Mouse (Mus musculus) limb, embryonic 13.5 days (tissue): ENCODE measurements around the gene Fndc10. TPM values are rescaled to one million over a fixed set of nuclear protein-coding genes. Genes with fewer than 3 reads are reported as not detected.

Experiments used
- ATAC-seq: fragments of 200-750 bp; cut with Nextera tagmentation; 2 replicates; pipeline ENCODE4 v1.8.0; 2017; ENCODE audit warnings: low read depth, moderate number of reproducible peaks, moderate TSS enrichment; ENCODE audit not compliant: low FRiP score
- H3K27ac ChIP-seq: fragments of 300-500 bp; sonication (generic); 2 replicates; pipeline ENCODE4 v1.5.1; 2015; ENCODE audit warnings: inconsistent platforms, mild to moderate bottlenecking, moderate library complexity
- H3K27me3 ChIP-seq: fragments of 300-500 bp; sonication (generic); 2 replicates; pipeline ENCODE4 v1.6.1; 2015; ENCODE audit warnings: mild to moderate bottlenecking, inconsistent platforms
- H3K36me3 ChIP-seq: fragments of 300-500 bp; sonication (generic); 2 replicates; pipeline ENCODE4 v1.6.1; 2015; ENCODE audit warnings: inconsistent platforms, mild to moderate bottlenecking, moderate library complexity
- H3K4me1 ChIP-seq: fragments of 300-500 bp; sonication (generic); 2 replicates; pipeline ENCODE4 v1.6.1; 2015; ENCODE audit warnings: inconsistent platforms
- H3K4me2 ChIP-seq: fragments of 300-500 bp; sonication (generic); replicated peaks from 2 replicates; pipeline ENCODE4 v1.6.1; 2015; ENCODE audit warnings: inconsistent platforms, mild to moderate bottlenecking, moderate library complexity
- H3K4me3 ChIP-seq: fragments of 300-500 bp; sonication (generic); 2 replicates; pipeline ENCODE4 v1.5.1; 2015; ENCODE audit warnings: moderate library complexity, mild to moderate bottlenecking, inconsistent platforms
- H3K9ac ChIP-seq: fragments of 300-500 bp; sonication (generic); 2 replicates; pipeline ENCODE4 v1.6.1; 2015; ENCODE audit warnings: mild to moderate bottlenecking, inconsistent platforms
- H3K9me3 ChIP-seq: fragments of 300-500 bp; sonication (generic); 2 replicates; pipeline ENCODE4 v1.6.1; 2016; ENCODE audit warnings: inconsistent platforms
- WGBS: fragments of 180-500 bp; shearing (Covaris S2); methylation state at CpG from one replicate; pipeline ENCODE4 v1.1.7; 2015; 5-methylcytosine and 5-hydroxymethylcytosine counted together
- polyA plus RNA-seq: library from polyadenylated mRNA; unstranded; fragments of >200 nt; fragmentation: Nextera tagmentation; extraction: Ambion mirVana; gene quantifications from 2 replicates; pipeline ENCODE4 v1.2.1, GENCODE M21; 2015

Gene Fndc10
- polyA plus RNA-seq, 1 experiment from 2014 or later: 8.4 TPM

GRCm38 (mm10) chr4:155742684-155743083, 48.5 kb downstream of the Fndc10 start:
- ATAC-seq: no peak
- no peak overlapping the region for H3K4me2 ChIP-seq
- 96% methylated on average over 5 of the region's 5 CpGs for WGBS
- H3K4me1 ChIP-seq: no peaks in the 10 kb centered on the region
- H3K9ac ChIP-seq: no peak overlapping the region
- H3K4me3 ChIP-seq: no peak overlapping the region
- H3K27ac ChIP-seq: no peak overlapping the region
- peaks cover 89% of the 10 kb centered on the region for H3K36me3 ChIP-seq
- H3K27me3 ChIP-seq: no peaks in the 10 kb centered on the region
- no peaks in the 10 kb centered on the region for H3K9me3 ChIP-seq

DNA sequence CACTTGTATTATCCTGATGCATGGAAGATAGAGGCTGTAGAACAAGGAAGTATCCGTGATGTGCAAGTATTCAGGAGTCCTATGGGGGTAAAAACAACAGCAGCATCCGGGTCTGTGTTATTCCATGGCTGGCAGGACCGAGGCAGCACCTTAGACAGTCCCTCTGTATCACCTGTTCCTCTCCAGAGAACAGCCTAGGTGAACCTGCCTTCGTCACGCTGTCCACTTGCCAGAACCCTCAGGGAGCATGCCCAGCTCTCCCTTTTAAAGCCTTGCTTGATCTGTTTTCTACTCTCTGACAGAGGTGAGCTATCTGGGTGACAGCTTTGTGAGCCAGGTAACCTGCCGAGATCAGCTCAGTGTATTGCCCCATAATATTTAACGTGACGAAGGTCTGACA, 50.3 kb downstream of the Fndc10 start:
- Histone ChIP-seq H3K4me3 (no peak overlapping the region), H3K9ac (no peak overlapping the region), H3K27ac (no peak overlapping the region), H3K9me3 (no peaks in the 10 kb centered on the region), H3K36me3 (peaks cover 99% of the 10 kb centered on the region), H3K27me3 (no peaks in the 10 kb centered on the region), H3K4me1 (no peaks in the 10 kb centered on the region), H3K4me2 (no peak overlapping the region)
- WGBS: 92% methylated on average over 8 of the region's 8 CpGs
- no peak for ATAC-seq

DNA sequence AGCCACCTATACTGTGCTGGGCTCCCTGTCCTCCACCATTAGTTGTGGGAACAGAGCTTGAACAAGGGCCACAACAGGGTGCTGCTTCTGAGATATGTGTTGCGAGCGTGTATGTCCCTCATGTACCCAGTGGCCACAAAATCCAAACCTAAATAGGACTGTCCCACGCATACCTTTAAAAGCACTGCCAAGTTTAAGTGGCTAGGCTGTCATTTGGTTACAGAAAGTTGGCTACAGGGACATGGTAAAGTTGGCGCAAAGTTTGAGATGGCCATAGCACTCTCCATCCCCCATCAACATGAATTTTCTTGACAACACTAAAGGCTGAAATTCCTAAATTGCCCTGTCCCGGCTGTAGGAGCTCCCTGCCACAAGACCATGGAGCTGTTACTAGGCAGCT, 51.0 kb downstream of the Fndc10 start:
- H3K36me3 ChIP-seq: peaks cover 99% of the 10 kb centered on the region
- no peak overlapping the region for H3K4me2 ChIP-seq
- ATAC-seq: no peak
- no peaks in the 10 kb centered on the region for H3K4me1 ChIP-seq
- no peak overlapping the region for H3K4me3 ChIP-seq
- no peak overlapping the region for H3K27ac ChIP-seq
- H3K27me3 ChIP-seq: no peaks in the 10 kb centered on the region
- WGBS: 91% methylated on average over 5 of the region's 5 CpGs
- H3K9ac ChIP-seq: no peak overlapping the region
- no peaks in the 10 kb centered on the region for H3K9me3 ChIP-seq

Other genes with a start within 250 kb of the Fndc10 start
- gene Tmem52, start 225.2 kb upstream of the Fndc10 start, polyA plus RNA-seq: not detected in 2 replicates
- 506 and 533 TPM in 2 replicates for gene Gnb1, start 203.0 kb upstream of the Fndc10 start, polyA plus RNA-seq
- gene Nadk, start 132.0 kb upstream of the Fndc10 start, polyA plus RNA-seq: 88.4 and 96.1 TPM in 2 replicates
- 8.5 and 10.1 TPM in 2 replicates for gene Slc35e2, start 92.9 kb upstream of the Fndc10 start, polyA plus RNA-seq
- 70.3 and 71.2 TPM in 2 replicates for gene Cdk11b, start 69.5 kb upstream of the Fndc10 start, polyA plus RNA-seq
- not detected in 2 replicates for gene Gm10563, start 48.9 kb upstream of the Fndc10 start, polyA plus RNA-seq
- 17.1 and 19.1 TPM in 2 replicates for gene Mmp23, start 41.0 kb upstream of the Fndc10 start, polyA plus RNA-seq
- 30.5 and 34.3 TPM in 2 replicates for gene Mib2, start 25.1 kb upstream of the Fndc10 start, polyA plus RNA-seq
- 141 and 150 TPM in 2 replicates for gene Ssu72, start 10.5 kb downstream of the Fndc10 start, polyA plus RNA-seq
- gene Tmem240, start 40.5 kb downstream of the Fndc10 start, polyA plus RNA-seq: 1.0 and 1.1 TPM in 2 replicates
- gene Atad3a, start 66.8 kb downstream of the Fndc10 start, polyA plus RNA-seq: 94.4 and 100 TPM in 2 replicates
- 11.1 and 11.6 TPM in 2 replicates for gene Vwa1, start 80.4 kb downstream of the Fndc10 start, polyA plus RNA-seq
- 0.64 and 0.81 TPM in 2 replicates for gene Tmem88b, start 91.5 kb downstream of the Fndc10 start, polyA plus RNA-seq
- gene Ankrd65, start 96.1 kb downstream of the Fndc10 start, polyA plus RNA-seq: not detected in 2 replicates
- gene Mrpl20, start 108.5 kb downstream of the Fndc10 start, polyA plus RNA-seq: 213 and 220 TPM in 2 replicates
- 211 and 231 TPM in 2 replicates for gene Ccnl2, start 118.1 kb downstream of the Fndc10 start, polyA plus RNA-seq
- 140 and 144 TPM in 2 replicates for gene Aurkaip1, start 136.9 kb downstream of the Fndc10 start, polyA plus RNA-seq
- 76.6 and 92.7 TPM in 2 replicates for gene Mxra8, start 145.3 kb downstream of the Fndc10 start, polyA plus RNA-seq
- gene Dvl1, start 153.1 kb downstream of the Fndc10 start, polyA plus RNA-seq: 4.3 and 5.7 TPM in 2 replicates
- gene Tas1r3, start 169.0 kb downstream of the Fndc10 start, polyA plus RNA-seq: 0.25 and 0.33 TPM in 2 replicates
- 13.6 and 13.8 TPM in 2 replicates for gene Cptp, start 175.1 kb downstream of the Fndc10 start, polyA plus RNA-seq
- 71.2 and 74.8 TPM in 2 replicates for gene Ints11, start 175.2 kb downstream of the Fndc10 start, polyA plus RNA-seq
- gene Pusl1, start 197.4 kb downstream of the Fndc10 start, polyA plus RNA-seq: 51.8 and 55.9 TPM in 2 replicates
- 18.2 and 19.4 TPM in 2 replicates for gene Acap3, start 197.5 kb downstream of the Fndc10 start, polyA plus RNA-seq
- gene Ube2j2, start 249.5 kb downstream of the Fndc10 start, polyA plus RNA-seq: 113 and 126 TPM in 2 replicates